Mouse (Mus musculus) midbrain, embryonic 16.5 days (tissue): ENCODE data around the gene Lamtor2. TPM values are rescaled to one million over a fixed set of nuclear protein-coding genes. Genes with fewer than 3 reads are reported as not detected.

Experiments
- ATAC-seq: fragments of 200-750 bp; cut with Nextera tagmentation; 2 replicates; pipeline ENCODE4 v1.8.0; 2017; ENCODE audit warnings: moderate TSS enrichment
- H3K27ac ChIP-seq: fragments of 300-500 bp; sonication (generic); 2 replicates; pipeline ENCODE4 v1.5.1; 2014; ENCODE audit warnings: mild to moderate bottlenecking, low read length, mixed read lengths
- H3K27me3 ChIP-seq: fragments of 300-500 bp; sonication (generic); 2 replicates; pipeline ENCODE4 v1.6.1; 2014; ENCODE audit warnings: low read depth, low read length, mixed read lengths; ENCODE audit not compliant: control insufficient read depth, insufficient read depth
- H3K36me3 ChIP-seq: fragments of 300-500 bp; sonication (generic); 2 replicates; pipeline ENCODE4 v1.6.1; 2014; ENCODE audit warnings: mild to moderate bottlenecking, low read length, moderate library complexity, mixed read lengths; ENCODE audit not compliant: control insufficient read depth, insufficient read depth
- H3K4me1 ChIP-seq: fragments of 300-500 bp; sonication (generic); 2 replicates; pipeline ENCODE4 v1.6.1; 2014; ENCODE audit warnings: mild to moderate bottlenecking, low read length, mixed read lengths; ENCODE audit not compliant: control insufficient read depth, insufficient read depth
- H3K4me2 ChIP-seq: fragments of 300-500 bp; sonication (generic); 2 replicates; pipeline ENCODE4 v1.6.1; 2014; ENCODE audit warnings: mild to moderate bottlenecking, low read length, mixed read lengths
- H3K4me3 ChIP-seq: fragments of 300-500 bp; sonication (generic); 2 replicates; pipeline ENCODE4 v1.5.1; 2014; ENCODE audit warnings: low read depth, mild to moderate bottlenecking, low read length, moderate library complexity, mixed read lengths
- H3K9ac ChIP-seq: fragments of 300-500 bp; sonication (generic); 2 replicates; pipeline ENCODE4 v1.6.1; 2014; ENCODE audit warnings: low read depth, low read length, mixed read lengths
- H3K9me3 ChIP-seq: fragments of 300-500 bp; sonication (generic); replicated peaks from 2 replicates; pipeline ENCODE4 v1.6.1; 2014; ENCODE audit warnings: mild to moderate bottlenecking, low read length, mixed read lengths; ENCODE audit not compliant: control insufficient read depth, poor library complexity, severe bottlenecking
- WGBS: fragments of 180-500 bp; shearing (Covaris S2); extraction: QIAGEN DNeasy Blood & Tissue Kit; methylation state at CpG from one replicate; pipeline ENCODE4 v1.1.7; 2014; 5-methylcytosine and 5-hydroxymethylcytosine counted together
- polyA plus RNA-seq: library from polyadenylated mRNA; unstranded; fragments of >200 nt; fragmentation: Nextera tagmentation; extraction: Ambion mirVana; gene quantifications from 2 replicates; pipeline ENCODE4 v1.2.1, GENCODE M21; 2015

Gene Lamtor2
- polyA plus RNA-seq, 1 experiment from 2014 or later = 193 TPM

DNA sequence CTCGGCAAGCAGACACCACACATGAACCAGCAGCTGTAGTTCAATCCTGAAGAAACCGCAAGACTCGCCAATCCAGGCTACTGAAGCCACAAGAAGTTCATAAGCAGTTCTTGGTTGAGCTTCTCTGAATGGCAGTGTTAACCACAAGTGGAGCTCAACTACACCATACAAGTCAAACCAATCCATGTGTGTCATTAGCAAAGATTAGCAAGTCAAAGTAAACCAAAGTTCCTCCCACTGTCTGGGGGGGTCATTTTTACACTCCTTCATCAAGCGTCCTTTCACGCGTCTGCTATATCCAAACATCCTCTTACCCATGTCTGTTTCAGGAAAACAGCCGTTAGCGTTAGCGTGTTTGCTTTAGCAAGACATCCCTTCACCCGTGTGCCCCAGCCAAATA is 17.5 kb upstream of the Lamtor2 start:
- H3K27ac ChIP-seq = no peak overlapping the region
- no peaks in the 10 kb centered on the region for H3K9me3 ChIP-seq
- WGBS = 96% methylated on average over 10 of the region's 10 CpGs
- ATAC-seq = no peak
- H3K4me3 ChIP-seq = no peak overlapping the region
- no peak overlapping the region for H3K9ac ChIP-seq
- no peaks in the 10 kb centered on the region for H3K27me3 ChIP-seq
- H3K4me1 ChIP-seq = no peaks in the 10 kb centered on the region
- H3K4me2 ChIP-seq = no peak overlapping the region
- H3K36me3 ChIP-seq = peaks cover 35% of the 10 kb centered on the region

DNA sequence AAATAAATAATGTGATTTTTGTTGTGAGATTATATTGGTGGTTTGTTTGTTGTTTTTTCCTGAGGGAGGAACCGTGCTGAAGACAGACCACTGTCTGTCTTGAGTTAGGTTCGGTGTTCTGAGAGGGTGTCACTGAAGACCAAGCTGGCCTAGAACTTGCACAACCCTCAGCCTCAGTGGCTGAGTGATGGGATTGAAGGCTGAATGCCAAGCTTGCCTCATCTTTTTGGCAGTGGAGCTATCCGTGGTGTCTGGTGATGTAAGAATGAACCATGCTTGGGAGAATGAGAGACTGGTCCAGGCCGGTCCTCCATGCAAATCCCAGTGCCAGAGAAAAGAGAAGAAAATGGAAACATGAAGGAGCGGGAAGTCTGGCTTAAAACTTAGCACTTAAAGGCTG is 16.8 kb upstream of the Lamtor2 start:
- Histone ChIP-seq H3K27me3 (no peaks in the 10 kb centered on the region), H3K27ac (no peak overlapping the region), H3K9ac (no peak overlapping the region), H3K4me1 (no peaks in the 10 kb centered on the region), H3K4me3 (no peak overlapping the region), H3K9me3 (no peaks in the 10 kb centered on the region), H3K4me2 (no peak overlapping the region), H3K36me3 (peaks cover 42% of the 10 kb centered on the region)
- ATAC-seq = no peak
- 97% methylated on average over 5 of the region's 5 CpGs for WGBS

DNA sequence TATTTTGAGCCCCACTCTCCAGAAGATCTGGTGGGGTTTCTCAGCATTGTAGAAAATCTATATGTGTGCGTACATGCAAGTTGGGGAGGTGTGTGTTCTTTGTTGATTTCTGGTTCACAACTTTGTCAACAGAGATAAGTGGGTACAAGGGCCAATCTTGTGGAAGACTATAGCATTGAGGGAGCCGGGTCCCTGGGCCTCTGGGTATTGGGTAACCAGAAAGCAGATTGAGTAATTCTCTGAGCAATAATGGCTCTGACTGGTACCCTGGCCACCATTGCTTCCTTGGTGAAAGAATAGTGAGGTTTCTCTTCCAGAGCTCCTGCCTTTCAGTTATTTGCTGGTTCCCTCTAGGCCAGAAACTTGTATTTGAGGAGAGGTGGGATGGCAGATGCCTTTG is 16.2 kb upstream of the Lamtor2 start:
- WGBS = 98% methylated on average over 2 of the region's 2 CpGs

DNA sequence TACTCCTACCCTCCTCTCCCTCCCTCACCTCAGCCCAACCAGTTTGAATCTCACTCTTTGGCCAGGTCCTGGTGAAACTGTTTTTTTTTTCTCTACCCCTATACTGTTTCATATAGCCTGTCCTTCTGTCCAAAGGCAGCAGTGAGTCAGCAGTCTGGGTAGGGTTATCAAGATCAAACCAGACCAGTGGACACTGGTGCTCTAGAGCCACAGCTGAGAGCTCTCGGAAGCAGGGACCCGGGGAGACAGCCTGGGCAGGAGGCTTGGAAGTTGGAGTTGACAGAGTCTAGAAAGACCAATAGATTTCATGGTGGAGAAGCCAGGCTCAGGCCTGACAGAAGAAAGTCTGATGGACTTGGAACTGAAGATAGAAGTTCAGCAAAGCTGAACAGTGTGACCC is 15.7 kb upstream of the Lamtor2 start:
- Histone ChIP-seq H3K36me3 (peaks cover 53% of the 10 kb centered on the region), H3K27me3 (no peaks in the 10 kb centered on the region), H3K4me2 (no peak overlapping the region), H3K4me3 (no peak overlapping the region), H3K27ac (no peak overlapping the region), H3K9me3 (no peaks in the 10 kb centered on the region), H3K4me1 (no peaks in the 10 kb centered on the region), H3K9ac (no peak overlapping the region)
- WGBS = 96% methylated on average over 2 of the region's 2 CpGs
- ATAC-seq = no peak

More for the DNA sequence above, 16.2 kb upstream of the Lamtor2 start:
- Histone ChIP-seq H3K9ac (no peak overlapping the region), H3K9me3 (no peaks in the 10 kb centered on the region), H3K36me3 (peaks cover 48% of the 10 kb centered on the region), H3K4me2 (no peak overlapping the region), H3K27ac (no peak overlapping the region), H3K27me3 (no peaks in the 10 kb centered on the region), H3K4me1 (no peaks in the 10 kb centered on the region), H3K4me3 (no peak overlapping the region)
- no peak for ATAC-seq

DNA sequence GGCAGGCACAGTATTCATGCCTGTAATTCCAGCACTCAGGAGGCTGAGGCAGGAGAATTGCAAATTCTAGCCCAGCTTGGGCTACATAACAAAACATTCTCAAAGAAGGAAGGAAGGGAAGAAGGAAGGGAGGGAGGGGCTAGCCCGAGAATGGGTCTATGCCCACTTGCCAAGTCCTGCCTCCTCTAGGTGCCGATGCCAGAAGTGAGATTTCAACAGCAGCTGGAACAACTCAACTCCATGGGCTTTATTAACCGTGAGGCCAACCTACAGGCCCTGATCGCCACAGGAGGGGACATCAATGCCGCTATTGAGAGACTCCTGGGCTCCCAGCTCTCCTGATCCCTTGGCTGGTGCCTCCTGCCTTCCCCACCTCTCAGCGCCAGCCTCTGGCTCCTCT is 15.0 kb upstream of the Lamtor2 start:
- no peak overlapping the region for H3K27ac ChIP-seq
- no peaks in the 10 kb centered on the region for H3K27me3 ChIP-seq
- H3K4me1 ChIP-seq = no peaks in the 10 kb centered on the region
- no peak overlapping the region for H3K4me3 ChIP-seq
- peaks cover 56% of the 10 kb centered on the region for H3K36me3 ChIP-seq
- H3K9me3 ChIP-seq = no peaks in the 10 kb centered on the region
- H3K9ac ChIP-seq = no peak overlapping the region
- H3K4me2 ChIP-seq = no peak overlapping the region
- no peak for ATAC-seq
- 94% methylated on average over 6 of the region's 6 CpGs for WGBS

DNA sequence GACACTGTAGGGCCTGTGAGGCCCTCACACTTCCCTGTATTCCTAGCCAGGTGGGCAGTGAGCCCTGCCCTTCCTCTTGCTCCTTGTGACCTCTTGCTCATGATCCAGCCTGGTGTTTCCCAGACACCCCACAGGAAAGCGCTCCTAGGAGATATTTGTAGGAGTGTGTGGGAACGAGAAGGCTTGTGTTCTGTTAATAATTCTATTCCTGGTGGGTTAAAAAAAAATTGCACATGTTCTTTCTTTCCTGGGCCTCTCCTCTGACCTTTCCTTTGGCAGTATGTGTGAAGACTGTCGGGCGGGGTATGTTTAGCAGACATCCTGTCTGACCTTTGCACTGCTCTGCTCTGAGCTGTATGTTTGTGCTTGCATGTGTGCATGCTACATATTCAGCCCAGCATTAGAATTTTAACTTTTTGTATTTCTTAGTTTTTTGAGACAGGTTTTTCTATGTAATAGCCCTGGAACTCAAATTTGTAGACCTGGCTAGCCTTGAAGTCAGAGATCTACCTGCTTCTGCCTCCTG is 13.7 kb upstream of the Lamtor2 start:
- no peak for ATAC-seq
- H3K4me1 ChIP-seq = no peaks in the 10 kb centered on the region
- H3K27me3 ChIP-seq = no peaks in the 10 kb centered on the region
- H3K27ac ChIP-seq = no peak overlapping the region
- no peak overlapping the region for H3K9ac ChIP-seq
- 97% methylated on average over 4 of the region's 4 CpGs for WGBS
- H3K36me3 ChIP-seq = peaks cover 56% of the 10 kb centered on the region
- H3K4me2 ChIP-seq = no peak overlapping the region
- H3K4me3 ChIP-seq = no peak overlapping the region
- H3K9me3 ChIP-seq = no peaks in the 10 kb centered on the region

DNA sequence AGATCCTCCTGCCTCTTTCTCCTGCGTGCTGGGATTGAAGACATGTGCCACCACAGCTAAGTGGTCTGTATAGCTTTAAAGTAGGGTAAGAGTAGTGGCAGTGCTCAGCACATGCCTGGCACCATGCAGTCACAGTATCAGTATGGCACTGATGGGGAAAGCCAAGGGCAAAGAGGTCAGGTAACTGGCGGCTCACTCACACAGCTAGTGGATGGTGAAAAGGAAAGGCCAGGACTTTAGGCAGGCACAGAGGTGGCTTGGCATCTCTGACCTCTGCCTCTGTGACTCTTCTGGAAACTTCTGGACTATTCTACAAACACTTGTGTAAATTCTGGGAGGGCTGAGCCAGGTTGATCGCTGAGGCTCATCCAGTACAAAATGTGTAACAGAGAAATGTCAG is 13.2 kb upstream of the Lamtor2 start:
- ATAC-seq = no peak
- 96% methylated on average over 3 of the region's 3 CpGs for WGBS
- Histone ChIP-seq H3K27ac (no peak overlapping the region), H3K4me3 (no peak overlapping the region), H3K27me3 (no peaks in the 10 kb centered on the region), H3K36me3 (peaks cover 57% of the 10 kb centered on the region), H3K4me2 (no peak overlapping the region), H3K9ac (no peak overlapping the region), H3K9me3 (no peaks in the 10 kb centered on the region), H3K4me1 (no peaks in the 10 kb centered on the region)

DNA sequence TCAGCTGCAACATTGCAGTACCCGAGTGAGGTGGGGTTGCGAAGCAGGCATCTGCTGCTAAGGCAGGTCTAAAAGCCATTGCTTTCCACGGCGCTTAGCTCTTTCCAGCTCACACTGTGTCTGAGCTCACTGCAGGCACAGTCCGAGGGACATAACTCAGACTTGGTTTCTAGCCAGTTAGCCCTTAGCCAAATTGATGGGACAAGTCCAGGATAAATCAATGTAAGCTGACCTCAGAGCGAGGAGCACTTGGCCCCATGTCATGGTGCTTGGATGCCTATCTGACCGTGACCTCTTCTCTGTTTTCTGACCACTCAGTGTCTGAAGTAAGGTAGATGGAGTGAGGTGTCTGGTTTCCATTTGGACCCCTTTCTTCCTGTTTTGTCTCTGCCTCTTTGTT is 11.1 kb upstream of the Lamtor2 start:
- Histone ChIP-seq H3K27ac (no peak overlapping the region), H3K4me3 (no peak overlapping the region), H3K27me3 (no peaks in the 10 kb centered on the region), H3K36me3 (peaks cover 70% of the 10 kb centered on the region), H3K4me1 (no peaks in the 10 kb centered on the region), H3K9ac (no peak overlapping the region), H3K9me3 (no peaks in the 10 kb centered on the region), H3K4me2 (no peak overlapping the region)
- no peak for ATAC-seq
- 87% methylated on average over 7 of the region's 7 CpGs for WGBS

DNA sequence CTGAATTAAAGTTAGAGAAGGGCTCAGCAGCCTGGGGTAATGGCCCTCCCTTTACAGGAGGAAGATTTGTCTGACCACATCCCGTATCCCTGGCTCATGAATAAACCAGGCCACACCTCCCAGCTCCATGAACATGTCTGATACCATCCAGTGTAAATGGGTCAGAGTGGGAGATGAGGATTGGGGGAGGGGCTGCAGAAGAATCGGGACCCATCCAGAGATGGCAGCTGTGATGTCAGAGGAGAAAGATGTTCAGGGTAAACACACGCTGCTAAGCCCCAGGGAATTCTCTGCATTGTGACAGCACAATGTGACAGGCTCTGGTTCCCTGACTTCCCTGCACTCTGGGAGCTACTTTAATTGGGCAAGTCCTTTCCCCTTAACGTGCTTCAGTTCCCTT is 10.6 kb upstream of the Lamtor2 start:
- Histone ChIP-seq H3K4me1 (no peaks in the 10 kb centered on the region), H3K27ac (no peak overlapping the region), H3K4me2 (no peak overlapping the region), H3K27me3 (no peaks in the 10 kb centered on the region), H3K4me3 (no peak overlapping the region), H3K9me3 (no peaks in the 10 kb centered on the region), H3K9ac (no peak overlapping the region), H3K36me3 (peaks cover 69% of the 10 kb centered on the region)
- WGBS = 51% methylated on average over 4 of the region's 4 CpGs
- no peak for ATAC-seq
